Mouse (Mus musculus) frontal cortex, postnatal 36 days (tissue): ENCODE measurements at regions not wholly inside any gene's neighbourhood (a gene's known extent, or its start where the extent isn't known, plus 50 kb on each side); places are given as distances from the start of the nearest gene placed in this dataset.
A peak's percentile ranks its signal among the peaks of the same experiment; 100 is the strongest.

Experiments used
- DNase-seq, 2 experiments: peaks; one replicate each; pipeline ENCODE4 v3.0.0; 2022; ENCODE audit warnings: low spot score in 2 of 2

GRCm38 (mm10) chrX:40814395-40814794 lies 586.3 kb upstream of the Gria3 start:
- DNase-seq: peak; percentile 2 to 25
